Mouse (Mus musculus): ENCODE results near the gene Slc7a15.

Slc7a15 gene

GRCm38 (mm10) chr12:8556189-8556588 is 42.7 kb downstream of the Slc7a15 start:
- no peak for DNase-seq

GRCm38 (mm10) chr12:8555419-8555818 is 43.4 kb downstream of the Slc7a15 start:
- no peak for DNase-seq

- DNase-seq: peak; percentile 24
Observed at GRCm38 (mm10) chr12:8547357-8547756, 51.5 kb downstream of the Slc7a15 start.

GRCm38 (mm10) chr12:8546801-8547200 is 52.1 kb downstream of the Slc7a15 start:
- DNase-seq: no peak

GRCm38 (mm10) chr12:8545066-8545610 is 53.7 kb downstream of the Slc7a15 start:
- DNase-seq: no peak

- no peak for DNase-seq
Observed at GRCm38 (mm10) chr12:8542371-8542770, 56.5 kb downstream of the Slc7a15 start.

GRCm38 (mm10) chr12:8539471-8539870 is 59.4 kb downstream of the Slc7a15 start:
- DNase-seq: no peak

- no peak for DNase-seq
Observed at GRCm38 (mm10) chr12:8537291-8537690, 61.6 kb downstream of the Slc7a15 start.

GRCm38 (mm10) chr12:8536221-8536965 is 62.5 kb downstream of the Slc7a15 start:
- no peak for DNase-seq

GRCm38 (mm10) chr12:8535596-8535995 is 63.3 kb downstream of the Slc7a15 start:
- no peak for DNase-seq

GRCm38 (mm10) chr12:8534915-8535314 is 64.0 kb downstream of the Slc7a15 start:
- DNase-seq: no peak

GRCm38 (mm10) chr12:8527770-8528169 is 71.1 kb downstream of the Slc7a15 start:
- no peak for DNase-seq

- no peak for DNase-seq
Observed at GRCm38 (mm10) chr12:8527175-8527574, 71.7 kb downstream of the Slc7a15 start.

GRCm38 (mm10) chr12:8524062-8524461 is 74.8 kb downstream of the Slc7a15 start:
- DNase-seq: no peak

GRCm38 (mm10) chr12:8522711-8523110 is 76.2 kb downstream of the Slc7a15 start:
- DNase-seq: no peak

- peak; percentile 21 for DNase-seq
Observed at GRCm38 (mm10) chr12:8521375-8522047, 77.4 kb downstream of the Slc7a15 start.

- DNase-seq: no peak
Observed at GRCm38 (mm10) chr12:8519431-8520160, 79.3 kb downstream of the Slc7a15 start.

GRCm38 (mm10) chr12:8511037-8511882 is 87.6 kb downstream of the Slc7a15 start:
- DNase-seq: no peak

GRCm38 (mm10) chr12:8510317-8510988 is 88.4 kb downstream of the Slc7a15 start:
- DNase-seq: no peak

GRCm38 (mm10) chr12:8509693-8510092 is 89.2 kb downstream of the Slc7a15 start:
- DNase-seq: no peak

GRCm38 (mm10) chr12:8506954-8507707 is 91.7 kb downstream of the Slc7a15 start:
- no peak for DNase-seq
